Mouse (Mus musculus): ENCODE results near the gene Fads6.

Gene Fads6

DNA sequence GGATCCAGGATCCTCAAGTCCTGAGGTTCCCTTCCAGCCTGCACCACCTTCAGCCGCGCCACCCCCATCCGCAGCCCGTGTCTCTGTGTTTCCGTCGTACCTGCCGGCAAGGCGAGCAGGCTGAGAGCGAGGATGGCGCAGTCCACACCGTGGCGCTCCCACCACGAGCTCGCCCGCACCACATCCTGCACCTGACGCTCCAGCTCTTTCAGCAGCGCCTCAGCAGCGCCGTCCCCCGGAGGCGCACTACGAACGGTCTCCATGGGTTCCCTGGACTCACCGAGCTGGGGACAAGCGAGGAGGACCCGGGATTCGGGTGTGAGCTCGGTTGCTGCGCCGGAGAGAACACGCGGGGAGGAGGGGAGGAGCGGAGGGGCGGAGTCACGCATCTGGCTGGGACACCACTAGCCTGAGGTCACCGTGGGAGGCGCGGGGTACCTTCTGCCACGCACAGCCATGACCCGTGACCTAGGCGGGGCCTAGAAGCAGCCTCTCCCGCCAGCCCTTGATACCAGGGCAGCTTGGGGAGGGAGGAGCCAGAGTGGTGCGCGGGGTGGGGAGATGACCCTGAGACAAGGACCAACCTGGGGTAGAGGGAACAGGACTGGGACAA, at the start of gene Fads6:
Fads6 (minus strand) TSS at position 450 of the 613 bp plus-strand sequence.
- peak; percentile 23 for DNase-seq (ENCODE audit: low read depth, low spot score)

DNA sequence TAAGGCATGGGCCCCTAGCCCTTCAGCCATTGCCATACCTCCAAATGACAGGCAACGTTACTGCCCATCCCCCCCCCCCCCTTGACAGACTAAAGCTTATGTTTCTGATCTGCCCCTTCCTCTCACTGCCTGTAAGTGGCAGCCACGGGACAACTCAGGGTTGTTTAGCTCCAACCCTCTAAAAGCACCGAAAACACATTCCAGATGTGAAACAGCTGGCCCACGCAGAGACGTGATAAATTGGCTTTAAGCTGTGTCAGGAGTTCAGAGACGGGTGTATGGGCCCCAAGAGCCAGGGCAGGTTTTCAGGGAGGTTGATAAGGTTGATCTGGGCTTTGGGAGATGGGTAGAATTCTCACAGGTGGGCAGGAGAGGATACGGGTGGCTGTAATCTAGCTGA, 48.1 kb upstream of the Fads6 start:
- DNase-seq (ENCODE audit: low read depth, low spot score) = peak; percentile 87

DNA sequence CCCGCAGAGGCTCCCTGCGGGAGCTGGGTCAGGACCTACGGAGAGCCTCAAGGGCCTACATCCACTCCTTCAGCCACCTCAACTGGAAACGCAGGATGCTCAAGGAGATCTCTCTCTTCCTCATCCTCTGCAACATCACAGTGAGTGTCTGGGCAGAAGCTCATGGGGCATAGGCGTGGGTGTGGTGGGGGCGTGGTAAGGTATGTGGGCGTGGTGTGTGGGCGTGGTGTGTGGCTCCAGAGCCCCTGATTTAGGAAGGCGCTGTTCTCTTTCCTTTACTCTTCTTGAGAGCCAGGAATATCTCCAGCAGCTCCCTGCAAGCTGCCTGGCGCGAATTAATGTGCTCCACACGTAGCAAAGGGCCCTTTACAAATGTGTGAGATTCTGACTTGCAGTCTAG, 47.5 kb upstream of the Fads6 start:
- no peak for DNase-seq (ENCODE audit: low read depth, low spot score)

DNA sequence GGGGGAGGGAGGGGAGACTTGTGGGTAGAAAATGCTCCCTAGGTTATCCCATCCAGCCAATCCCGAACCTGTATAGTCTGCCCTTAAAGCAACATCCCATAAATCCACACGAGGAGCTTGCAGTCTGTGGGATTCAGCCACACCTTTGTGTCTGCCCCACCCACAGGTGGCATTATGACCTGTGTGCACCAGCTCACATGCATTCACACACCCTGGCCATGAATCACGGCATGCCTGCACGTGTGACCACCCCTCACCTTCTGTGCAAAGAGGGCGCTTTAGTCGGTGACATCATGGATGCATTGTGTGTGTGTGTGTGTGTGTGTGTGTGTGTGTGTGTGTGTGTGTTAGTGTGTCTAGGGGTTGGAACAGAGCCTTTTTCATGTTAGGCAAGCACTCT, 44.4 kb upstream of the Fads6 start:
- no peak for DNase-seq (ENCODE audit: low read depth, low spot score)

DNA sequence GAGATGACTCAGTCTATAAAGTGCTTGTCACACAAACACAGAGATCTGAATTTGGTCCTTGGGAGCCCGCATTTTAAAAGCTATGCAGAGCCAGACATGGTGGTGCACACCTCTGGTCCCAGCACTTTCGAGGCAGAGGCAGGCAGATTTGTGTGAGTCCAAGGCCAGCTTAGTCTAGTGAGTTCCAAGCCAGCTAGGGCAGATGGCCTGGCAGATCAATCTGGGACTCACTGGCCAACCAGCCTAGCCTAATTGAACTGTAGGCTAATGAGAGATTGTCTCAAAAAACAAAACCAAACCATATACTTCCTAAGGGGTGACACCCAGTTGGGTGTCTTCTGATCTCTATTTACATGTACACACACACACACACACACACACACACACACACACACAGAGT, 43.8 kb upstream of the Fads6 start:
- DNase-seq (ENCODE audit: low read depth, low spot score) = no peak

DNA sequence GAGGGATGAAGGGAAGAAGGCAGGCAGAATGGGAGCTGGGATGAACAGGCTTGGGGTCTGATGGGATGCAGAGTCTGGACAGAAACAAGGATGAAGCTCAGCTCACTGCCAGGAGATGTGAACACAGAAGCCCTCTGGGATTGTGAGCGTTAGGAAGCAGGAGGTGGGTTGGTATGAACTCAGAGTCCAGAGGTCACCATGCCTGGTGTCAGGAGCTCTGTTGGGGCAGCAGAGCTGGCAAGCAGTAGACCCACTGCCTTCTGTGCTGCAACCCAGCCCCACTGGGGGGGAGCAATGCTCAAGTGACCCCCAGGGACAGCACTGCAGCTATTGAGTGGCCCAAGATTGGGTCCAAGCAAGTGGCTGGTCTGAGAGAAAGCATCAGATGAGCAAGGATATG, 40.4 kb upstream of the Fads6 start:
- no peak for DNase-seq (ENCODE audit: low read depth, low spot score)

DNA sequence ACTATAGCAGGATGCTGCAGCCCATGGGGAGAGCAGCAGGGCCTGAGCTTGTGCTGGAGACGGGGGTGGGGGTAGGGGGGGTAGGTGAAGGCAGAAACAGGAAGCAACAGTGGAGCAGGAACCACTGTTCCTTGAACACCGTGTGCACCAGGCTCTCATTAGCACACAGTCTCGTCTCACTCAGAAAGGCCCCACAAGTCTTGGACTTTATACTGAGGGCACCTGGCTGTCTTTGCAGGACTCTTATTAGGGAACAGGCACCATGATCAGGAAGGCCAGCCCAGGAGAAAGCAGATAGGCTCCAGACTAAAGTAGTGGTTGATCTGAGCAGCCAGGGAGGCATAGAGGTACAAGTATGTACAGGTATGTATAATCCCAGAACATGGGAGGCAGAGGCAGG, 39.9 kb upstream of the Fads6 start:
- DNase-seq (ENCODE audit: low read depth, low spot score) = no peak

DNA sequence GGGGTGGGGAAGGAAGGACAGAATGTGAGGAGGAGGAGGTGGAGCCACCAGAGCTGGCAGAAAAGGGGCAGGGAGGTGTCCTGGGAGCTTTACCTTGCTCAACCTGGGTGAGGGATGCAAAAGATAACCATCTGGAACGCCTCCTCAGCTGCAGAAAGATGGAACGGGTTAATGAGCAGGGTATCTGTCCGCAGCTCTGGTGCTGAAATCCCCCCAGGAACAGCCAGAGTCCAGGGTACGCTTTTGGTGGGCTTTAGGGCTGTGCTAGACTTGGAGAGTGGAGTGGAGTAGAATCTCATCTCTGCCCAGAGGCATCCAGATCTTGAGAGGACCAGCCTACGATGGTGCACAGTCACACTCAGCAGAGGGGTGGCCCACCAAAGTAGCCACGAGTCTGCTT, 38.7 kb upstream of the Fads6 start:
- peak; percentile 57 for DNase-seq (ENCODE audit: low read depth, low spot score)

DNA sequence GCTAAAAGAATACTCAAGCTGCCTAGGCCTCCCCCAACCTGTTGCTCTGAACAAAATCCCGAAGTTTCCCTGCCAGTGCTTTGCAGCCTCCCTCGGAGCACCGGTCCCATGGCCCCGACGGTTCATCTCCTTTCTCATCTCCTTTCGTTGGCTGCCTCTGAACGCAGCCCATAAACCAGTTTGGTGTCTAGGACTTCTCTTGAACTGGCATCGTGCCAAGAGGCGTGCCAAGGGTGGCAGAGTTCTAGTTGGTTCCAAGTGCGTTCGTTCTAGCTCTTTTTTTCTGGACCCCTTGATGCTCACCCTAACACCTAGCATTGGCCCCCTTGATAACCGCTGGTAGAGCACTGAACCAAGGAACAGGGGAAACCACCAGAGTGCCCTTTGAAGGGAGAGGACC, 37.8 kb upstream of the Fads6 start:
- DNase-seq (ENCODE audit: low read depth, low spot score) = no peak

DNA sequence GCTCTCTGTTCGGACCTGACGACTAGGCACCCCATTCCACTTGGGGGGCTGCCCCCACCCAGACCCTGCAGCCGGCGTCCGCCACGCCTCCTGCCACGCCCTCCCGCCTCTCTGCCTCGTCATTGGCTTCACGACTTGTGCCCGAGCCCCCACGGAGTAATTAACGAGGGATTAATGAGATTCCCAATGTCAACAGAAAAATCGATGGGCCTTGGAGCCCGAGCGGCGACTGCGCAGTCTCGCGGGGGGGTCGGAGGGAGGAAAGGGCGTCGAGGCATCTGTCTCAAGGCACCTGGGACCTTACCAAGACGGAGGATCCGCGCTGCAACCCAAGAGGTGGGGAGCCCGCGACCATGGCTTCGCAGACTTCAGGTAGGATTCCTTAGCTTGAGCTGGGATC, 37.1 kb upstream of the Fads6 start, which contains the start of gene Otop3:
Otop3 (plus strand) TSS at position 201 of the 400 bp plus-strand sequence.
- no peak for DNase-seq (ENCODE audit: low read depth, low spot score)

DNA sequence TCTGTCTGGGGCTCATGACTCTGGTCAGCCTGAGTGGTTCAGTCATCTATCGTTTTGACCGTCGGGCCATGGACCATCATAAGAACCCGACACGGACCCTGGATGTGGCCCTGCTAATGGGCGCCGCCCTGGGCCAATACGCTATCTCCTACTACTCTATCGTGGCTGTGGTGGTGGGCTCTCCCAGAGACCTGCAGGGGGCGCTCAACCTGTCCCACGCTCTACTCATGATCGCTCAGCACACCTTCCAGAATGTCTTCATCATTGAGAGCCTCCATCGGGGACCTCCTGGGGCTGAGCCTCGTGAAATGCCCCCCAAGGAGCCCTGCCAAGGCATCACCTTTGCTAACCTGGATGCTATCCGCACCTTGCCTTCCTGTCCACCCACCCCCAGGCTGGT, 31.9 kb upstream of the Fads6 start:
- DNase-seq (ENCODE audit: low read depth, low spot score) = no peak

DNA sequence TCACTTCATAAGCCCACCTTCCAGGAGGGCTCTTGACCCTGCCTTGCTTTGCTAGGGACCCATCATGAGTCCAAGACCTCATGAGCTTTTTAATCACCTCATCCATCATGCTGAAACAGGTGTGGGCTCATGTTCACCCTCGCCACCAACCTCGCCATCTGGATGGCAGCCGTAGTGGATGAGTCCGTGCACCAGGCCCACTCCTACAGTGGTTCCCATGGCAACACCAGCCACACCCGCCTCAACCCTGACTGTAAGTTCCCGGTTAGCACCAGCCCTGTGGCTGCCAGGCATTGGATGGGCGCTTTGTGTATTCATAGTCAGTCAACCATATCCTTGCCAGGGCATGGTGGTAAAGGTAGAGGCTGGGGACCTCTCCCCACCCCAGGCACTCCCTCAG, 29.3 kb upstream of the Fads6 start:
- peak; percentile 24 for DNase-seq (ENCODE audit: low read depth, low spot score)

DNA sequence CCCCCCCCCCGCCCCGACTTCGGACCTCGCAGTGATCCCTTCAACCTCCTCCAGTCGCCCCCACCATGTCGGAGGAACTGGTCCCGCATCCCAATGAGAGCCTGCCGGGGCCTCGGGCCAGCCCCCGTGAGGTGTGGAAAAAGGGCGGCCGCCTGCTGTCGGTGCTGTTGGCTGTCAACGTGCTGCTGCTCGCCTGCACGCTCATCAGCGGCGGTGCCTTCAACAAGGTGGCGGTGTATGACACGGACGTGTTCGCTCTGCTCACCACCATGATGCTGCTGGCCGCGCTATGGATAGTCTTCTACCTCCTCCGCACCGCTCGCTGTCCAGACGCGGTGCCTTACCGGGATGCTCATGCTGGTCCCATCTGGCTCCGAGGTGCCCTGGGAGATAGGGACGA, 25.9 kb upstream of the Fads6 start:
- DNase-seq (ENCODE audit: low read depth, low spot score) = no peak

DNA sequence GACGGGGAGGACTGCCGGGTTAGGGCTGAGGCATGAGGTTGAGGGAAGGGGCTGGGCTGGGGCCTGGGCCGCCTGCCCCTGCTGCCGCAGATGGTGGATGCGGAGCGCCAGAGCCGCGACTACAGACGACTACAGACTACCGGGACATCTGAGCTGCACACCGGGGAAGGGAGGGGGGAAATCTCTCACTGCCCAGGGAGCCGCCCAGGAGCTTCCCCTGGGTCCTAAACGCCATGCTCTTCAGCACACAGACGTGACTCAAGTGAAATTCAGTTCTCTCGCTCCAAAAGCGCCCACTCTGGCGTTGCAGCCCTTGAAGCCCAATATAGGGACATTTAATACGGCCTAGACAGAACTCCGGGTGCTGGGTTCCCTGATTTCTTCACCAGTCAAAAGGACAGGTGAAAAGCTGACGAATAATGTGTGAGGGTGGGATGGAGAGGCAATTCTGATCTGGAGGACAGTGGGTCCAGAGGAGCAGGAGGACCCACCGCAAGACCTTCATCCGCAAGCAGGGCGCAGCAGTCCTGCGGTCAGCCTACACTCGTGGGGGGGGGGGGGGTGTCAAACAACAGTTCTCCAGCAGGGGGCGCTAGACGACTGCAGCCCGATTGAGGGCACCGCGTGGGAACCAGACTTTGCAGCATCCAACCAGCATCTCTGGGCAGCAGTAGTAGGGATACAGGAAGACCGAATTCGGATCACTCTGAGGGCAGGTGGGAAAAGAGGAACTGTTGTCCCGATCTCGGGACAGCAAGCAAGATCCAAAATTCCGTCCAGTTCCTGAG, 24.6 kb upstream of the Fads6 start, which contains the start of gene Ush1g:
Ush1g (minus strand) TSS at position 136 of the 788 bp plus-strand sequence.
- peak; percentile 78 for DNase-seq (ENCODE audit: low read depth, low spot score)

DNA sequence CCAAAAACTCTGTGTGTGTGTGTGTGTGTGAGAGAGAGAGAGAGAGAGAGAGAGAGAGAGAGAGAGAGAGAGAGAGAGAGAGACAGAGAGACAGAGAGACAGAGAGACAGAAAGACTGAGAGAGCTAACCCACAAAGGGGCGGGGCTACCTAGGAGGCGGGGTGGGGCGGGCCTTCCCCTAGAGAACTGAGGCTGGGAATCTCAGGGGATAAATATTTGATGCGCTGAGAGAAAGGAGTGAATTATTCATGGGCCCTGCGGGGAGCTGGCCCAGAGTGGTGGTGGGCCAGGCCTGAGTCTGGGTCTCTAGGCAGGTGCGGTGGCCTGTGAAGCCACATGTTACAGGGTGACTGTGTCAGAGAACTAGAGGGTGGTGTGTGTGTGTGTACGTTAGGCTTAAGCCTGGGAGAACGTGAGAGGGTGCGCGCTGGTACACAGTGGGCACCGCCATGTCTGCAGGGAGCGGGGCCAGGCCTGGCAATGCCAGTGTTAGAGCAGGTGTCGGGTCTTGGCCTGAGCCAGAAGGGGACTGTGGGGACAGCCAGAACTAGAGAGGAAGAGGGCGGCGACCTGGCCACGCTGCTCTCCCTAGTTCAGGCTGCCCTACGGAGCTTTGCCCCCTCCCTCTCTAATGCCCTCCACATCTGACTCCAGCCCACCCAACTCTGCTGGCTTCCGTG, 22.4 kb upstream of the Fads6 start:
- DNase-seq (ENCODE audit: low read depth, low spot score) = no peak

DNA sequence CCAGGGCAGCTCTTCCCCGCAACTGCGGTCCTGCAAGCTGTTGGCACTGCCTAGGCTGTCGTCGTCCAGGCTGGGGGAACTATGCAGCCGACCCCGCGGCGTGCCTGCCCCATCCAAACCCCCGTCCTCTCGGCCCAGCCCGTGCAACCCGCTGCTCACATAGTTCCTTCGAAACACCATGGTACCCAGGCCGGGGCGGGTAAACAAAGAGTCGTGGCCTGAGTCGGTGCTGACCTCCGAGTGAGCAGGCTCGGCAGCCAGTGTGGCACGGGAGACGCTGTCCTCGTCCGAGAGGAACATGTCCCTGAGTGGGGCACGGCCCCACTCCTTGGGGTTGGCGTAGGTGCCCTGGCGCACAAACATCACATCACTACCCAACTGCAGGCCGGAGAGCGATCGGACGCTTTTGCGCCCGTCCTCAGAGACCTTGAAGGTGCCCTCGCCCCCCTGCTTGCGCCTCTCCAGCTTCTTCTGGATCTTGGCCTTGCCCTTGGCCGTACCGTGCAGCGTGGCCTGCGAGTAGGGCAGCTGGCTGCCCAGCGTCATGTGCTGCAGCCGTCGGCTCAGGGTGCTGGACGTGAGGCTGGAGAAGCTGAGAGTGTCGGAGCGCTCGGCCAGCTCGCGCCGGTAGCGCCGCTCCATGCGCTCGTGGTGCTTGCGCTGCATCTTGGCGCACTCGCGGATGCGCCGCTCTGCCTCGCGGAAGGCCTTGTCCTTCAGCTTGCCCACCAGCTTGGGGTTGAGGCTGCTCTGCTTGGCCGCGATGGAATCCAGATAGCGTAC, 21.0 kb upstream of the Fads6 start:
- DNase-seq (ENCODE audit: low read depth, low spot score) = no peak

DNA sequence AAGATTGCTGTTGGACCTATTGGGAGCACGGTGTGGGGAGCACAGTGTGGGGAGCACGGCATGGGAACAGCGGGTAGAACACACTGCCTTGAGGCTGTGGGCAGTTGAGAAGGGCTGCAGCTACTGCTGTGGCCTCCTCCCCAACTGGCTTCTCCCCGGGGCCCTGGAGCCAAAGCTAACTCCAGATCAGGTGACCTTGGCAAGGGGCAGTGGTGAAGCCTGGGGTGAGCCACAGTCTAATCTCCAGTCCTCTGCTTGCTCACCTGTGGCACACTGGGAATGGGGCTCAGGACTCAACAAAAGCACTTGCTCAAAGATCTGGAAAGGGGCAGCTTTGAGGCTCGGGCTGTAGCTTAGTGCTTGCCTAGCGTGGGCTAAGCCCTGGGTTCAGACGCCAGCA, 19.7 kb upstream of the Fads6 start:
- DNase-seq (ENCODE audit: low read depth, low spot score) = no peak

DNA sequence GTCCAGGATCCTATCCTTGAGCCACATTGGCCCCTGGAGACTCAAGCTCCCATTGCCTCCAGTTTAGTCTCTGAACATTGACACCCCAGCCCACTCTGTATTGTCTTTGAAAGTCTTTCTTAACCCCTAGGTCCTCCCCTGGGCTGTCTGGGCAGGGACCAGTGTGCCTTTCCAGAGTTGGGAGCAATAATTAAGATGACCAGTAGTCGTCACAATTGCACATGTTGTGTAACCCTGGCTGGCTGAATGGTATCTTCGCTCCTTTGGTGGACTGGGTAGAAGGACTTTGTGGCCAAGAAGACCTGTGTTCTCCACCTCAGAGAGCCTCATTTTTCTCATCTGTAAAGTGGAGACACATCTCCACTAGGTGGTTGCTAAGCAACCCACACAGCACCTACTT, 16.8 kb upstream of the Fads6 start:
- no peak for DNase-seq (ENCODE audit: low read depth, low spot score)

DNA sequence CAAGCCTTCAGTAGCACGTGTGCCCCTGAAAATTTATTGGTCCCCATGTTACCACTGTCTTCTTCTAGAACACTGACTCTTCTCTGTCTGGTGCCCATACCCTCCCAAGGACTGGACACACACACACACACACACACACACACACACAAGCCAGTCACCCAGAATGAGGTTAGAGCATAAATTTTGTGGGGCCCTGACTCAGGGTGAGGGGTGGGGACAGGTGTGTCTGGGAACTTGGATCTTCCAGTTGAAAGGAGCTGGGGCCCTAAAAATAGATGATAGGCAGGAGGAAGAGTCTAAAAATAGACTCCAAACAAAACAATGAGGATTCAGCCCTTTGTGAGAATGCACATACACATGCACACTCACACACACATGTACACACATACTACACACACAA, 11.3 kb upstream of the Fads6 start:
- no peak for DNase-seq (ENCODE audit: low read depth, low spot score)

DNA sequence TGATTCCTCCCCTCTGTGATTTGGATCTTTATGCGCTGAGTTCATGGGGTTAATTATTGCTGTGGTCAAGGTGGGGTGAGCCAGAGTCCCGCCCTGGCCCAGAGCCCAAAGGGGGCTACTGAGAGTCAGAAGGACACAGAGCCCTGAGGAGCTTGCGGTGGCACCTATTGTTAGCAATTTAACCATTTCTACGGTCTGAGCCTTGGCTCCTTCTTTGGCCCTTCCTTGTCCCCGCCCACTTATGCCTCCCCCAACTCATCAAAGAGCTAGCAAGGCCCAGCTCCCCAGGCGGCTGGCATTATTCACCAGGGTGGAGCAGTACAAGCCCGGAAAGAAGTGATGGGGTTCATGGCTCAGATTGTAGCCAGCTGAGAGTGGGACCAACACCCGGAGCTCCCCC, 9.4 kb upstream of the Fads6 start, which contains the start of gene Otop2:
Otop2 (plus strand) TSS at position 301 of the 400 bp plus-strand sequence.
- DNase-seq (ENCODE audit: low read depth, low spot score) = no peak

DNA sequence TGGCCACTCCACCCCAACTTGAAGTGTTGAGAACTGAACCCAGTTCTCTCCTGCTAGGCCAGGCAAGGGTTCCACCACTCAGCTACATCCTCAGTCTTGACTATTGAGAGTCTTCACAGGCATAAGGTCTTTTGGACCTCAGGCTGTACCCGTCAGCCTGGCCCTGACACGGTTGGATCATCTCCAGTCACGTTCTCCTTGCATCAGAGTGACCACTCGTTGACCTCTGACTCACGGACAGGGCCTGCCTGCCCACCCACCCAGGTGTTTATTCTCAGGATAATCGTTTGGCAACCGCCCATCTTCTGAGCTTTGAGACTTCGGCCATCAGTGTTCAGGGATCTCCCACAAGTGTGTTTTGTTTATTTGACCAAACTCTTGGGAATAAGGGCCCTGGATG, 5.7 kb upstream of the Fads6 start:
- no peak for DNase-seq (ENCODE audit: low read depth, low spot score)

DNA sequence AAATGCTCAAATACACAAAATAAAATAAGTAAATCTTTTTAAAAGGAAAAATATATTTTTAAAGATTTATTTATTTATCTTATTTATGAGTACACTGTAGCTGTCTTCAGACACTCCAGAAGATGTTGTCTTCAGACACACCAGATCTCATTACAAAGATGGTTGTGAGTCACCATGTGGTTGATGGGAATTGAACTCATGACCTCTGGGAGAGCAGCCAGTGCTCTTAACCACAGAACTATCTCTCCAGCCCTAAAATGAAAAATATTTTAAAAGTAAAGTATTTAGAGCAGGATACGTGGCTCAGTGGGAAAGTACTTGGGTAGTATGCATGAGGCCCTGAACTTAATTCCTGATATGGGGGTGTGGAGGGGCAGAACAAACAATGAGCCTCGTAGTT, 3.9 kb upstream of the Fads6 start:
- no peak for DNase-seq (ENCODE audit: low read depth, low spot score)
